ENCODE assay signal across 8 mouse cellular contexts in the genomic region with DNA sequence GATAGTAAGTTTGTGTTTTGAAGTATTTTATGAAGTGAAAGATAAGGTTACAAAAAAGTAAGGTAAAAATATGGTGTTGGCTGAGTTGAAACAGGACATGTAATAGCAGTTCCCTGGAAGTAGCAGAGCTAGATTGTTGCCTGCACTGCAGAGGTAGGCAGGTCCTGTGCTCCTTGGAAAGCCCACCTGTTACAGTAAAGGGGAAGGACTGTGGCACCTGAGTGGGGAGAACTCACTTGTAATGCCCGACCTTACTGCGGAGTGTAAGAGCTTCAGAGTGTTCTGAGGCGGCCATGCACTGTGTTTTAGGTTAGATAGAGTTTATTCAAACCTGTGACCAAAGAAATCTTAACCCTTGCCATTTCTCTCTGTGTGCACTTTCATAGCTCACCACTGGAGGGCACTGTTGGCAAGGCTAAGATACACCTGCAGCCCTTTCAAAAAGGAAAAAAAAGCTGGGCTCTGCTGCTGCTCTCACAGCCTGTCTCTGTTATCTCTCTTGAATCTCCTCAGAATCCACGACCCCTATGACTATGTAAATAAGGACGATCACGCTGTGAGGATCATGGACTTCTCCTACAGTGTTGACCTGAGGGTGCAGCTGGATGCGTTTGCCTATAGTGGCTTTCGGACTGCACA. TPM values are rescaled to one million over a fixed set of nuclear protein-coding genes. Genes with fewer than 3 reads are reported as not detected.
DNase-seq lines count a peak whose midpoint lies in the region; ATAC-seq and TF ChIP-seq lines count a peak whose summit lies in the region.

No protein-coding gene starts in this region.

- no peak overlapping the region for H3K9ac ChIP-seq in ES-E14 (ENCODE audit: insufficient read depth, low read depth, low read length, poor library complexity, severe bottlenecking)
- H3K9ac ChIP-seq in lung, embryonic 16.5 days (ENCODE audit: low read length): no peak overlapping the region

- peak; percentile 26; the same call in 1 of the 2 replicates for ATAC-seq in lung, embryonic 16.5 days (ENCODE audit: low read depth)

- H3K4me1 ChIP-seq in ES-E14 (ENCODE audit: control insufficient read depth in 2 of 2, insufficient read depth in 2 of 2, low read length in 2 of 2, poor library complexity in 1 of 2): peaks cover 0 to 8% of the 10 kb centered on the region in 2 experiments; a peak in 1 of 4 replicates
- no peaks in the 10 kb centered on the region for H3K4me1 ChIP-seq in forebrain, embryonic 10.5 days
- no peaks in the 10 kb centered on the region for H3K4me1 ChIP-seq in hindbrain, embryonic 10.5 days (replicated peaks)
- H3K4me1 ChIP-seq in lung, embryonic 16.5 days (replicated peaks; ENCODE audit: control insufficient read depth, insufficient read depth, low read length): no peaks in the 10 kb centered on the region

- 53% methylated on average over 8 of the region's 8 CpGs for WGBS in forebrain, embryonic 10.5 days
- 46% methylated on average over 8 of the region's 8 CpGs for WGBS in hindbrain, embryonic 10.5 days
- 37% methylated on average over 8 of the region's 8 CpGs for whole genome bisulfite sequencing in lung, embryonic 16.5 days

- no peak overlapping the region for H3K27ac ChIP-seq in ES-E14 (ENCODE audit: insufficient read depth, low read depth, low read length, poor library complexity, severe bottlenecking)
- no peak overlapping the region for H3K27ac ChIP-seq in forebrain, embryonic 10.5 days
- no peak overlapping the region for H3K27ac ChIP-seq in hindbrain, embryonic 10.5 days
- H3K27ac ChIP-seq in layer of hippocampus, adult 2 months: no peak overlapping the region
- no peak overlapping the region for H3K27ac ChIP-seq in lung, embryonic 16.5 days (ENCODE audit: low read length)

- in situ Hi-C loops in ES-E14 (cut with MboI; ENCODE audit: low sequenced_read_pairs in 2 of 2, unreplicated experiment in 2 of 2): no loop called here

- no peaks in the 10 kb centered on the region for H3K9me3 ChIP-seq in ES-E14 (ENCODE audit: control insufficient read depth, insufficient read depth, low read depth, low read length)
- H3K9me3 ChIP-seq in forebrain, embryonic 10.5 days: no peaks in the 10 kb centered on the region
- H3K9me3 ChIP-seq in hindbrain, embryonic 10.5 days: no peaks in the 10 kb centered on the region
- no peaks in the 10 kb centered on the region for H3K9me3 ChIP-seq in lung, embryonic 16.5 days (ENCODE audit: control insufficient read depth, low read length)

- H3K36me3 ChIP-seq in ES-E14 (ENCODE audit: control insufficient read depth, insufficient read depth, low read length, poor library complexity, severe bottlenecking): peaks cover 62% of the 10 kb centered on the region
- H3K36me3 ChIP-seq in forebrain, embryonic 10.5 days (replicated peaks): peaks cover 99% of the 10 kb centered on the region
- H3K36me3 ChIP-seq in hindbrain, embryonic 10.5 days: peaks cover 100% of the 10 kb centered on the region
- peaks cover 64% of the 10 kb centered on the region for H3K36me3 ChIP-seq in lung, embryonic 16.5 days (ENCODE audit: control insufficient read depth, insufficient read depth, low read length)

- TF ChIP-seq CTCF in layer of hippocampus, adult 2 months (conservative IDR thresholded peaks at IDR 0.05): peak; percentile 98

- H3K4me3 ChIP-seq in ES-E14 (ENCODE audit: insufficient read depth in 1 of 2, low read depth in 1 of 2, low read length in 2 of 2, poor library complexity in 1 of 2, severe bottlenecking in 1 of 2): no peak overlapping the region
- H3K4me3 ChIP-seq in forebrain, embryonic 10.5 days: no peak overlapping the region
- no peak overlapping the region for H3K4me3 ChIP-seq in hindbrain, embryonic 10.5 days
- no peak overlapping the region for H3K4me3 ChIP-seq in layer of hippocampus, adult 2 months
- no peak overlapping the region for H3K4me3 ChIP-seq in lung, embryonic 16.5 days (ENCODE audit: low read length)

- H3K27me3 ChIP-seq in forebrain, embryonic 10.5 days (ENCODE audit: poor library complexity, severe bottlenecking): no peaks in the 10 kb centered on the region
- no peaks in the 10 kb centered on the region for H3K27me3 ChIP-seq in hindbrain, embryonic 10.5 days (ENCODE audit: insufficient read depth, poor library complexity, severe bottlenecking)
- no peaks in the 10 kb centered on the region for H3K27me3 ChIP-seq in lung, embryonic 16.5 days (ENCODE audit: control insufficient read depth, insufficient read depth, low read depth, low read length)

- peak; percentile 67 for DNase-seq in ES-E14 (ENCODE audit: low read depth, low spot score)
- peak; percentile 45 for DNase-seq in brain, embryonic 18.5 days (ENCODE audit: low read depth, low spot score)
- peak; percentile 73 for DNase-seq in forebrain, embryonic 10.5 days (ENCODE audit: extremely low spot score, low spot score)
- peak; percentile 78 for DNase-seq in hindbrain, embryonic 10.5 days (ENCODE audit: low spot score)
- DNase-seq in layer of hippocampus, adult 2 months (ENCODE audit: low spot score in 2 of 2): peak; percentile 54 to 79
- peak; percentile 50 for DNase-seq in retina, adult 2 months (ENCODE audit: low read depth, low spot score)
- peak; percentile 83 for DNase-seq in thymus, postnatal 25 days

- no peak overlapping the region for H3K4me2 ChIP-seq in lung, embryonic 16.5 days (ENCODE audit: low read depth, low read length)

TF ChIP-seq in ES-E14, 5 proteins besides CTCF, POLR2A, EP300 and RAD21:
- peak; percentile 88 for TF ChIP-seq ZNF384 (IDR thresholded peaks at IDR 0.05; ENCODE audit: low read depth, low read length)
- no peak for TF ChIP-seq HCFC1 (IDR thresholded peaks at IDR 0.05; ENCODE audit: borderline replicate concordance, insufficient read depth, low read length)
- no peak for TF ChIP-seq CHD2 (IDR thresholded peaks at IDR 0.05; ENCODE audit: low read depth, low read length)
- TF ChIP-seq ZC3H11A (IDR thresholded peaks at IDR 0.05; ENCODE audit: borderline replicate concordance, low read depth, low read length): peak; percentile 76
- TF ChIP-seq MAFK (IDR thresholded peaks at IDR 0.05; ENCODE audit: insufficient read depth, low read depth, low read length): 0 out of 2 replicates have a peak, but pooled peaks have one; percentile 16

RNA-seq across cellular contexts. Expression of a gene that starts 25.1 kb away (rescaled TPM):
- 0.85 and 3.1 TPM in 2 replicates for total RNA-seq in ES-E14 (2012; rRNA removed)
- polyA plus RNA-seq in forebrain, embryonic 10.5 days (2016; fragmentation: Nextera tagmentation; extraction: Ambion mirVana): 0.52 and 1.6 TPM in 2 replicates
- polyA plus RNA-seq in hindbrain, embryonic 10.5 days (2016; fragmentation: Nextera tagmentation; extraction: Ambion mirVana): 0.25 and 0.90 TPM in 2 replicates
- 10 to 100 TPM; 57.5 to 65.7 TPM for total RNA-seq in layer of hippocampus, adult 2 months (2021)
- 2.2 and 3.9 TPM in 2 replicates for polyA plus RNA-seq in lung, embryonic 16.5 days (2015; fragmentation: Nextera tagmentation; extraction: Ambion mirVana)

RNA-seq across cellular contexts. Expression of a gene that starts 40.0 kb away (rescaled TPM):
- total RNA-seq in ES-E14 (2012; rRNA removed): 115 and 121 TPM in 2 replicates
- 168 and 179 TPM in 2 replicates for polyA plus RNA-seq in forebrain, embryonic 10.5 days (2016; fragmentation: Nextera tagmentation; extraction: Ambion mirVana)
- 98.9 and 137 TPM in 2 replicates for polyA plus RNA-seq in hindbrain, embryonic 10.5 days (2016; fragmentation: Nextera tagmentation; extraction: Ambion mirVana)
- 1 to 10 TPM; 2.0 to 2.1 TPM for total RNA-seq in layer of hippocampus, adult 2 months (2021)
- polyA plus RNA-seq in lung, embryonic 16.5 days (2015; fragmentation: Nextera tagmentation; extraction: Ambion mirVana): 105 and 106 TPM in 2 replicates
